Mouse (Mus musculus) megakaryocyte, embryonic 14.5 days (primary cell): ENCODE results near the gene Agmo.

Experiments used
- FLI1 ChIP-seq: IDR thresholded peaks from 2 replicates; pipeline ENCODE4 v1.6.1; 2012; ENCODE audit warnings: low read length, inconsistent platforms, mixed read lengths
- GATA1 ChIP-seq: IDR thresholded peaks from 3 replicates; pipeline ENCODE4 v1.6.1; 2012; ENCODE audit warnings: mixed read lengths, low read length, inconsistent platforms, borderline replicate concordance

DNA sequence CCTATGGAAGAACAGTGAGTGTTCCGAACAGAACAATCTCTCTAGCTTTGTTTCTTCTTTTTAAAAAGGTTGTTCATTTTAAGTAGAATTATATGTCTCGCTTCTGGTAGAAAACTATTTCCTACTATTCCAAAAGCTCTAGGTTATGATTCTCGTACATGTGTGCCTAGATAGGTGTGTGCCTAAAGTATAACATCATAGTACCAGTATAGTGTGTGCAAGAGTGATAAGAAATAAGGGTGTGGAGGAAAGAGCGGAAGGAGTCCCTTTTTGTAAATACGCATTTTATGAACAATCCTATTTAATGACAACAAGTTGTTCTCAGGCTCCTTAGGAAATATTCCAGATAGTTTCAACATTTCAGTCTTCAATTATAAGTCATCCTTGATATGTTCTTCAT is 10.2 kb downstream of the Agmo start:
- no peak for TF ChIP-seq GATA1
- TF ChIP-seq FLI1 = no peak
